Mouse (Mus musculus) G1E (cell line): ENCODE results near the gene Olfr1105. TPM values are rescaled to one million over a fixed set of nuclear protein-coding genes. Genes with fewer than 3 reads are reported as not detected.

ENCODE experiments used
- ATAC-seq: 2 replicates; pipeline ENCODE4 v1.8.0; 2016; ENCODE audit warnings: mild to moderate bottlenecking; ENCODE audit not compliant: insufficient number of reproducible peaks, poor library complexity, low FRiP score, severe bottlenecking; ENCODE audit errors: extremely low read depth
- DNase-seq: peaks from one replicate; pipeline ENCODE4 v3.0.0; 2012; ENCODE audit warnings: low spot score
- H3K27me3 ChIP-seq: 2 replicates; pipeline ENCODE4 v1.6.1; 2012; ENCODE audit warnings: mild to moderate bottlenecking, low read length, inconsistent platforms; ENCODE audit not compliant: insufficient read depth
- H3K36me3 ChIP-seq: replicated peaks from 2 replicates; pipeline ENCODE3; 2012; ENCODE audit warnings: mild to moderate bottlenecking, inconsistent platforms
- H3K4me1 ChIP-seq: 2 replicates; pipeline ENCODE4 v1.6.1; 2012; ENCODE audit warnings: low read depth, low read length, inconsistent platforms, mixed read lengths; ENCODE audit not compliant: insufficient read depth
- H3K4me3 ChIP-seq: 2 replicates; pipeline ENCODE4 v1.5.1; 2012; ENCODE audit warnings: low read depth, mild to moderate bottlenecking, inconsistent platforms, low read length, moderate library complexity, mixed read lengths
- H3K9me3 ChIP-seq: replicated peaks from 2 replicates; pipeline ENCODE4 v1.6.1; 2012; ENCODE audit warnings: inconsistent platforms
- CTCF ChIP-seq: IDR thresholded peaks from 2 replicates; pipeline ENCODE4 v1.5.1; 2012; ENCODE audit warnings: low read depth, low read length, inconsistent platforms, mixed read lengths
- GATA1 ChIP-seq: IDR thresholded peaks from 2 replicates; pipeline ENCODE4 v1.6.1; 2012; ENCODE audit warnings: borderline replicate concordance, low read length, inconsistent platforms, mixed read lengths
- GATA2 ChIP-seq: IDR thresholded peaks from 2 replicates; pipeline ENCODE4 v1.6.1; 2012; ENCODE audit warnings: low read depth, low read length, inconsistent platforms, borderline replicate concordance
- POLR2AphosphoS5 ChIP-seq: IDR thresholded peaks from 2 replicates; pipeline ENCODE4 v1.6.1; 2012; ENCODE audit warnings: low read depth, low read length, inconsistent platforms; ENCODE audit not compliant: insufficient replicate concordance
- TAL1 ChIP-seq: conservative IDR thresholded peaks from 2 replicates; pipeline ENCODE4 v1.6.1; 2012; ENCODE audit warnings: low read depth, low read length, inconsistent platforms, mixed read lengths
- polyA plus RNA-seq: library from polyadenylated mRNA; stranded (reverse); fragments of >175 nt; gene quantifications from 2 replicates; pipeline ENCODE4 v1.2.3, GENCODE M21; 2012
- total RNA-seq, 2 experiments: library from RNA; stranded (forward) in 1 of 2; stranded (reverse) in 1 of 2; fragments of 200-1000 nt in 1 of 2; fragments of >200 nt in 1 of 2; fragmentation: Nextera tagmentation in 1 of 2; gene quantifications; 2 replicates each; pipeline ENCODE4 v1.2.3; 2014 to 2017

The Olfr1105 gene
- not detected in 2 replicates for total RNA-seq (2014; fragmentation: Nextera tagmentation)
- 0.16 and 0.17 TPM in 2 replicates for total RNA-seq (2017)
- polyA plus RNA-seq = not detected in 2 replicates

DNA sequence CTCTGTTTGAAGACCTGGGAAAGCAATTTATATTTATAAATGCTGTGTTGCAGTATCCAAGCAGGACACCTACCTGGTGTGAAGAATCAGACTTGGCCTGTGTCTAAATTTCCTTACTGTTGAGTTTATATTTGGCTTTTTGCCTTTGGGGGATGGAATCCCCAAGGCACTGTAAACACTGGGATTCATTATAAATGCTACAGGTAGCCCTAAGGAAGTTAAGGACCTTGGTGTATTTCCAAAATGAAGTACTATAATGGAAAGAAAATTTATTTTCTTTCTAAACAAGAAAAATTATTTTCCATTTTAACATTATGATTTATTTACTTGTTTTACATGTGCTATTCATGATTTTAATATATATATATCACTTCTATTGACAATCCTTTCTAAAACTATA is at the start of gene Olfr1105:
Gene Olfr1105, minus strand, starts transcription at position 101 of the 400 bp plus-strand sequence.
- Histone ChIP-seq H3K27me3 (no peaks in the 10 kb centered on the region), H3K9me3 (0 out of 2 replicates have a peak, but pooled peaks cover 4% of the 10 kb centered on the region), H3K36me3 (no peaks in the 10 kb centered on the region), H3K4me3 (no peak within 1 kb of the TSS), H3K4me1 (no peaks in the 10 kb centered on the region)
- no peak for TF ChIP-seq TAL1
- no peak for TF ChIP-seq GATA1
- TF ChIP-seq POLR2AphosphoS5 = no peak
- no peak for TF ChIP-seq CTCF
- TF ChIP-seq GATA2 = no peak
- no peak for ATAC-seq
- no peak for DNase-seq

DNA sequence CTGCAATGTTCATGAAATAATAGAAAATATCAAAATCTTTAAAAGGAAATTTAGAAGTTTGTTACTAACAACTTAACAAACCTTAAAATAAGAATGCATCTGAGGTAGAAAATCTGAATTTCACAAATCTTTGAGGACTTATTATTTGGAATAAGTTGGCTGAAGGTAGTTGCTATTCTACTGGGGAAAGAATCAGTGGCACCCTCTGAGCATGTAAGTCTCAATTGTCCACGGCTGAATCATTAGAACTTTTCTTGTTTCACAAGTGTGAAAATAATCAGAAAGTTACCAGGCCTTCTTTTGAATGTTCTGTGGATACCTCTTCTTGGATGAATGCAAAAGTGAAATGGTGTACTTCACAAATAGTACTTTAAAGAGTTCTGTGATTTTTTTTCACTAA is 39.4 kb upstream of the Olfr1105 start, which contains the start of gene Olfr1107:
Gene Olfr1107, minus strand, starts transcription at position 101 of the 400 bp plus-strand sequence.
- Histone ChIP-seq H3K27me3 (no peaks in the 10 kb centered on the region), H3K4me1 (no peaks in the 10 kb centered on the region), H3K9me3 (0 out of 2 replicates have a peak, but pooled peaks cover 3% of the 10 kb centered on the region), H3K4me3 (no peak within 1 kb of the TSS), H3K36me3 (no peaks in the 10 kb centered on the region)
- no peak for ATAC-seq
- no peak for TF ChIP-seq GATA2
- no peak for TF ChIP-seq CTCF
- TF ChIP-seq TAL1 = no peak
- no peak for TF ChIP-seq POLR2AphosphoS5
- no peak for TF ChIP-seq GATA1
- DNase-seq = no peak

DNA sequence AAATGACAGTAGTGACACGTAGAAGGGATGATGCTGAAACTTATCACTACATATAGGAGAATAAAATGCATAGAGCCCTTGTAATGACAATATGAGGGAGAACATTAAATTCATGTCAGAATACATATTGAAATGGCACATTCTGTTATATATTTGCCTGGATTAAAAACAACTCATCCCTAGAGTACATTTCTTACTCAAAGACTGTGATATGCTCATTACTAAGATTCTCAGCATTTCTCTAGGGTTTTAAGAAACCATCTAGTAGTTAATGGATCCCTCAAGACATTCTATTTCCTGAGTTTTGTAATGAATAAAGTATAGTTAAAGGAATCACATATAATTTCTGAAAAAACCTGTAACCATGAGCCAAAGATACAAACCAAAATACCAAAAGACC is 15.8 kb upstream of the Olfr1105 start, which contains the start of gene Olfr1106:
Gene Olfr1106, minus strand, starts transcription at position 101 of the 400 bp plus-strand sequence.
- Histone ChIP-seq H3K36me3 (no peaks in the 10 kb centered on the region), H3K9me3 (no peaks in the 10 kb centered on the region), H3K27me3 (no peaks in the 10 kb centered on the region), H3K4me3 (no peak within 1 kb of the TSS), H3K4me1 (no peaks in the 10 kb centered on the region)
- ATAC-seq (no peak), DNase-seq (no peak)
- no peak for TF ChIP-seq POLR2AphosphoS5

DNA sequence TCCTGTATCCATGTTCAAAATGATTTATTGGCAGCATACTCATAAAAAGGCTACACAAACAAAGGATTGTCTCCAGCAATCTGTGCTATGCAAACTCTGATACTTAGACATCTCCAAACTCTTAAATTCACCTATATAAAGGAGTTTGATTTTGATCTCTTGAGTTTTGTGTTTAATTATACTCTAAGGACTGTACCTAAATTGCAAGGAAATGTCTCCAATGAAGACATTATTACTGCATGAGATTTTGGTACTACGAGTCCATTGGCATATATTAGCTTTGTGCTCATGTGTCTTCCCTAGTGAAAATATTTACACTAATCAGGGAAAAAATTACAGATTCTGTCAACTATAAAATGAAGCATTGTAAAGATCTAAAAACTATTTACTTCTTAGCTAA is 9.4 kb downstream of the Olfr1105 start, which contains the start of gene Olfr1104:
Gene Olfr1104, minus strand, starts transcription at position 101 of the 400 bp plus-strand sequence.
- H3K27me3 ChIP-seq = no peaks in the 10 kb centered on the region
- ATAC-seq (no peak), DNase-seq (no peak)
- no peaks in the 10 kb centered on the region for H3K9me3 ChIP-seq
- H3K4me1 ChIP-seq = no peaks in the 10 kb centered on the region
- TF ChIP-seq CTCF = no peak
- TF ChIP-seq GATA2 = no peak
- TF ChIP-seq POLR2AphosphoS5 = no peak
- no peak for TF ChIP-seq GATA1
- TF ChIP-seq TAL1 = no peak
- H3K4me3 ChIP-seq = no peak within 1 kb of the TSS
- no peaks in the 10 kb centered on the region for H3K36me3 ChIP-seq

DNA sequence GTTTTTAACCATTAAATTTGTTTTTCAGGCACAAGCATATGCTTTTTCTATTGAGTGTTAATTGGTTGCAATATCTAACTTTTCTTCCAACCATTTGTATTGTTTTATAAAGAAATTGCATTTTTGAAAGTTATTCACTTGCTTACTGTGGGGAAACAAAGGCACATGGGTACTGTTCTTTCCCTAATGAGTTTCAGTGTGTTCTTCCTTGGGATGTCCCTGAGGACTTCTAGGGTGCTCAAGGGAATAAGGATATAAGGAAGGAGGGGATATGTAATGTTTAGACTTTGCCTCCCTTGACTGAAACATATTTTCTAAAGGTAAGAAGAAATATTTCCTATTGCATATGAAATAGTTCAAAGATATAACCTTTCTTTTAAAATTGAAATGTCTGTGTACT is 38.2 kb downstream of the Olfr1105 start, which contains the start of gene Olfr1102:
Gene Olfr1102, plus strand, starts transcription at position 301 of the 400 bp plus-strand sequence.
- DNase-seq = no peak
- no peak for ATAC-seq
- H3K9me3 ChIP-seq = no peaks in the 10 kb centered on the region
- no peaks in the 10 kb centered on the region for H3K27me3 ChIP-seq
- no peak within 1 kb of the TSS for H3K4me3 ChIP-seq
- TF ChIP-seq POLR2AphosphoS5 = no peak
- no peak for TF ChIP-seq CTCF
- TF ChIP-seq TAL1 = no peak
- no peaks in the 10 kb centered on the region for H3K4me1 ChIP-seq
- no peaks in the 10 kb centered on the region for H3K36me3 ChIP-seq

DNA sequence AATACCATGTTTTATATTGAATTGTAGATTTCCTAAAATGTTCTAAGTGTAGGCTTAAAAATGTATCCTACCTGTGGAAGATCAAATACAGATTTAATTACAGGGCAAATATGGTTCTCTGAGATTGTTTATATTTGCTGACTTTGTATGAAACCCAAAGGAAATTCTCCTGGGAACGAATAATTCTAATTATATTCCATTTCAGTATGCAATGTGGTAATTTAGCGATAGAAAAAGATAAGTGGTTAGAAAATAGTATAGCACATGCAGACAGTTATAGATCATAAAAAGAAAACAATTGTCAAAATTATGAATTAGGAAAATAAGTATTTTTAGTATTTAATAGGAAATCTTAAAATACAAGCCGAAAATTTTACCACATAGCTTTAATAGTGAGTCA is 45.2 kb downstream of the Olfr1105 start, which contains the start of gene Olfr1101:
Gene Olfr1101, minus strand, starts transcription at position 101 of the 400 bp plus-strand sequence.
- no peak within 1 kb of the TSS for H3K4me3 ChIP-seq
- no peaks in the 10 kb centered on the region for H3K9me3 ChIP-seq
- no peaks in the 10 kb centered on the region for H3K4me1 ChIP-seq
- no peaks in the 10 kb centered on the region for H3K36me3 ChIP-seq
- no peaks in the 10 kb centered on the region for H3K27me3 ChIP-seq
- DNase-seq (no peak), ATAC-seq (no peak)
- TF ChIP-seq CTCF (no peak), POLR2AphosphoS5 (no peak), GATA1 (no peak), GATA2 (no peak), TAL1 (no peak)

Other genes starting within 250 kb of the Olfr1105 start
Only the 20 nearest of the 21 such genes appear.
- gene Olfr141, start 226.5 kb downstream of the Olfr1105 start, total RNA-seq (2014; fragmentation: Nextera tagmentation) = not detected in 2 replicates
- gene Olfr141, start 226.5 kb downstream of the Olfr1105 start, total RNA-seq (2017) = 0.17 TPM in 1 of 2 replicates, not detected in the other
- gene Olfr141, start 226.5 kb downstream of the Olfr1105 start, polyA plus RNA-seq = not detected in 2 replicates
- not detected in 2 replicates for gene Olfr1094, start 211.9 kb downstream of the Olfr1105 start, total RNA-seq (2014; fragmentation: Nextera tagmentation)
- gene Olfr1094, start 211.9 kb downstream of the Olfr1105 start, total RNA-seq (2017) = not detected in 2 replicates
- gene Olfr1094, start 211.9 kb downstream of the Olfr1105 start, polyA plus RNA-seq = not detected in 2 replicates
- not detected in 2 replicates for gene Olfr1095, start 184.8 kb downstream of the Olfr1105 start, total RNA-seq (2014; fragmentation: Nextera tagmentation)
- 0.17 and 0.33 TPM in 2 replicates for gene Olfr1095, start 184.8 kb downstream of the Olfr1105 start, total RNA-seq (2017)
- not detected in 2 replicates for gene Olfr1095, start 184.8 kb downstream of the Olfr1105 start, polyA plus RNA-seq
- not detected in 2 replicates for gene Gm13723, start 161.7 kb downstream of the Olfr1105 start, total RNA-seq (2014; fragmentation: Nextera tagmentation)
- gene Gm13723, start 161.7 kb downstream of the Olfr1105 start, total RNA-seq (2017) = under 0.01 TPM in 1 of 2 replicates, not detected in the other
- not detected in 2 replicates for gene Gm13723, start 161.7 kb downstream of the Olfr1105 start, polyA plus RNA-seq
- not detected in 2 replicates for gene Olfr1097, start 144.3 kb downstream of the Olfr1105 start, total RNA-seq (2014; fragmentation: Nextera tagmentation)
- gene Olfr1097, start 144.3 kb downstream of the Olfr1105 start, total RNA-seq (2017) = 0.05 and 0.06 TPM in 2 replicates
- gene Olfr1097, start 144.3 kb downstream of the Olfr1105 start, polyA plus RNA-seq = not detected in 2 replicates
- not detected in 2 replicates for gene Olfr1098, start 112.0 kb downstream of the Olfr1105 start, total RNA-seq (2014; fragmentation: Nextera tagmentation)
- gene Olfr1098, start 112.0 kb downstream of the Olfr1105 start, total RNA-seq (2017) = 0.05 TPM in 1 of 2 replicates, not detected in the other
- gene Olfr1098, start 112.0 kb downstream of the Olfr1105 start, polyA plus RNA-seq = not detected in 2 replicates
- not detected in 2 replicates for gene Olfr1099, start 75.8 kb downstream of the Olfr1105 start, total RNA-seq (2014; fragmentation: Nextera tagmentation)
- 0.33 TPM in 1 of 2 replicates, not detected in the other for gene Olfr1099, start 75.8 kb downstream of the Olfr1105 start, total RNA-seq (2017)
- not detected in 2 replicates for gene Olfr1099, start 75.8 kb downstream of the Olfr1105 start, polyA plus RNA-seq
- gene Olfr1100, start 56.6 kb downstream of the Olfr1105 start, total RNA-seq (2014; fragmentation: Nextera tagmentation) = not detected in 2 replicates
- 0.11 TPM in 1 of 2 replicates, not detected in the other for gene Olfr1100, start 56.6 kb downstream of the Olfr1105 start, total RNA-seq (2017)
- gene Olfr1100, start 56.6 kb downstream of the Olfr1105 start, polyA plus RNA-seq = not detected in 2 replicates
- not detected in 2 replicates for gene Olfr1101, start 45.3 kb downstream of the Olfr1105 start, total RNA-seq (2014; fragmentation: Nextera tagmentation)
- 0.05 and 0.06 TPM in 2 replicates for gene Olfr1101, start 45.3 kb downstream of the Olfr1105 start, total RNA-seq (2017)
- gene Olfr1101, start 45.3 kb downstream of the Olfr1105 start, polyA plus RNA-seq = not detected in 2 replicates
- not detected in 2 replicates for gene Olfr1102, start 38.1 kb downstream of the Olfr1105 start, total RNA-seq (2014; fragmentation: Nextera tagmentation)
- gene Olfr1102, start 38.1 kb downstream of the Olfr1105 start, total RNA-seq (2017) = not detected in 2 replicates
- not detected in 2 replicates for gene Olfr1102, start 38.1 kb downstream of the Olfr1105 start, polyA plus RNA-seq
- gene Olfr1104, start 9.5 kb downstream of the Olfr1105 start, total RNA-seq (2014; fragmentation: Nextera tagmentation) = not detected in 2 replicates
- 0.71 TPM in 1 of 2 replicates, not detected in the other for gene Olfr1104, start 9.5 kb downstream of the Olfr1105 start, total RNA-seq (2017)
- not detected in 2 replicates for gene Olfr1104, start 9.5 kb downstream of the Olfr1105 start, polyA plus RNA-seq
- not detected in 2 replicates for gene Olfr1106, start 15.7 kb upstream of the Olfr1105 start, total RNA-seq (2014; fragmentation: Nextera tagmentation)
- 0.05 and 0.12 TPM in 2 replicates for gene Olfr1106, start 15.7 kb upstream of the Olfr1105 start, total RNA-seq (2017)
- gene Olfr1106, start 15.7 kb upstream of the Olfr1105 start, polyA plus RNA-seq = not detected in 2 replicates
- not detected in 2 replicates for gene Olfr1107, start 39.3 kb upstream of the Olfr1105 start, total RNA-seq (2014; fragmentation: Nextera tagmentation)
- gene Olfr1107, start 39.3 kb upstream of the Olfr1105 start, total RNA-seq (2017) = 0.29 TPM in 1 of 2 replicates, not detected in the other
- gene Olfr1107, start 39.3 kb upstream of the Olfr1105 start, polyA plus RNA-seq = not detected in 2 replicates
- gene Olfr1109, start 59.5 kb upstream of the Olfr1105 start, total RNA-seq (2014; fragmentation: Nextera tagmentation) = not detected in 2 replicates
- gene Olfr1109, start 59.5 kb upstream of the Olfr1105 start, total RNA-seq (2017) = 0.22 TPM in 1 of 2 replicates, not detected in the other
- gene Olfr1109, start 59.5 kb upstream of the Olfr1105 start, polyA plus RNA-seq = not detected in 2 replicates
- gene Olfr259, start 78.0 kb upstream of the Olfr1105 start, total RNA-seq (2014; fragmentation: Nextera tagmentation) = not detected in 2 replicates
- gene Olfr259, start 78.0 kb upstream of the Olfr1105 start, total RNA-seq (2017) = 0.11 TPM in 1 of 2 replicates, not detected in the other
- gene Olfr259, start 78.0 kb upstream of the Olfr1105 start, polyA plus RNA-seq = not detected in 2 replicates
- not detected in 2 replicates for gene Olfr1110, start 103.8 kb upstream of the Olfr1105 start, total RNA-seq (2014; fragmentation: Nextera tagmentation)
- gene Olfr1110, start 103.8 kb upstream of the Olfr1105 start, total RNA-seq (2017) = 0.11 and 0.17 TPM in 2 replicates
- gene Olfr1110, start 103.8 kb upstream of the Olfr1105 start, polyA plus RNA-seq = not detected in 2 replicates
- gene Olfr1111, start 116.1 kb upstream of the Olfr1105 start, total RNA-seq (2014; fragmentation: Nextera tagmentation) = not detected in 2 replicates
- gene Olfr1111, start 116.1 kb upstream of the Olfr1105 start, total RNA-seq (2017) = 0.23 TPM in 1 of 2 replicates, not detected in the other
- gene Olfr1111, start 116.1 kb upstream of the Olfr1105 start, polyA plus RNA-seq = not detected in 2 replicates
- not detected in 2 replicates for gene Olfr1112, start 151.3 kb upstream of the Olfr1105 start, total RNA-seq (2014; fragmentation: Nextera tagmentation)
- 0.44 TPM in 1 of 2 replicates, not detected in the other for gene Olfr1112, start 151.3 kb upstream of the Olfr1105 start, total RNA-seq (2017)
- not detected in 2 replicates for gene Olfr1112, start 151.3 kb upstream of the Olfr1105 start, polyA plus RNA-seq
- gene Olfr1113, start 172.4 kb upstream of the Olfr1105 start, total RNA-seq (2014; fragmentation: Nextera tagmentation) = not detected in 2 replicates
- gene Olfr1113, start 172.4 kb upstream of the Olfr1105 start, total RNA-seq (2017) = 0.05 TPM in 1 of 2 replicates, not detected in the other
- not detected in 2 replicates for gene Olfr1113, start 172.4 kb upstream of the Olfr1105 start, polyA plus RNA-seq
- gene Olfr1115, start 211.5 kb upstream of the Olfr1105 start, total RNA-seq (2014; fragmentation: Nextera tagmentation) = not detected in 2 replicates
- gene Olfr1115, start 211.5 kb upstream of the Olfr1105 start, total RNA-seq (2017) = 0.05 and 0.06 TPM in 2 replicates
- not detected in 2 replicates for gene Olfr1115, start 211.5 kb upstream of the Olfr1105 start, polyA plus RNA-seq